Mouse (Mus musculus): Measurements from ENCODE around the gene Olfr54. TPM values are rescaled to one million over a fixed set of nuclear protein-coding genes. Genes with fewer than 3 reads are reported as not detected.
A peak's percentile ranks its signal among the peaks of the same experiment; 100 is the strongest.
"Not testable (repeated sequence)": the region's sequence is repeated elsewhere in the genome, so short reads cannot be mapped to it uniquely, and the experiment has no call there.

The Olfr54 gene
- polyA plus RNA-seq, 1 experiment from 2014 or later, result not detected

DNA sequence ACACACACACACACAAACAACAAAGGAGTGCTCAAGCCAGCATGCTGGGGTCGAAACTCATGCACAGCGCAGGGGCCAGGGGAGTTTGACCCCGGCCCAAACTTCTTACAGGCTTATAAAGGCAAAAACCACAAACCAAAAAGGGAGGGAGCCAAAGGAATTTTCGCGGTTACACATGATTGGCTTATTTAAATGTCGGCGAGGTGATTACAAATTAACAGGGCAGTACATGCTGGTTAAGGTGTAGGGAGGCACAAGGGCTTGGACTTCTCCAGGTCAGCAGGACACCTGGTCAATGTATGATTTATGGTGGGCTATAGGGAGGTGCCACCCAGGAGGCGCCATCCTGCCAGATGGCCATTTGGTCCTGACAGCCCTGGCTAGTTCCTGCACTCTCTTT lies 15.3 kb downstream of the Olfr54 start:
- H3K9ac ChIP-seq (ENCODE audit: low read length); H3K27me3 ChIP-seq (replicated peaks; ENCODE audit: control insufficient read depth, insufficient read depth, low read length); H3K4me3 ChIP-seq (ENCODE audit: low read depth, low read length); H3K27ac ChIP-seq (ENCODE audit: low read depth, low read length); ATAC-seq; H3K4me1 ChIP-seq (ENCODE audit: control insufficient read depth, insufficient read depth, low read length); H3K9me3 ChIP-seq (replicated peaks; ENCODE audit: control insufficient read depth, low read length); H3K36me3 ChIP-seq (ENCODE audit: control insufficient read depth, insufficient read depth, low read length); H3K4me2 ChIP-seq (ENCODE audit: low read length); DNase-seq (ENCODE audit: low spot score): not testable (repeated sequence)
- WGBS, result 78% methylated on average over 8 of the region's 8 CpGs

DNA sequence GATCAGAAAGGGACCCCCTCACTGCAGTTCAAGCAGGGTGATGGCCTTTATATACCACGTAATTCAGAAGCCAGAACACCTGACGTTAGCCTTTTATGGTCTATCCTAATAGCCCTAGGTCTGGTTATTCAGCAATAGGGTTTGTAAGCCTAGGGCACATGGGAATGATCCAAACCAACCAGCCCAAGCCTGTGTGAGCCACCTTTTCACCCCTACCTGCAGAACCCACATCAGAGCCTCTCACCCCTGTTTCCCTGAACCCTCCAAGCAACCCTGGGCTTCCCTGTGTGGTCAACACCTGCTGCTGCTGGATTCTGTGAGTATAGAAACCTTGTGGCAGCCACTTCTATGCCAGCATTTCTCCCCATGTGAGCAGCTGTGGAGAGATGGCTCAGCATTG lies 16.2 kb downstream of the Olfr54 start:
- H3K4me2 ChIP-seq (ENCODE audit: low read length), result no peak overlapping the region
- no peaks in the 10 kb centered on the region for H3K27me3 ChIP-seq (replicated peaks; ENCODE audit: control insufficient read depth, insufficient read depth, low read length)
- DNase-seq (ENCODE audit: low spot score), result no peak
- no peak overlapping the region for H3K4me3 ChIP-seq (ENCODE audit: low read depth, low read length)
- no peak for ATAC-seq
- no peak overlapping the region for H3K9ac ChIP-seq (ENCODE audit: low read length)
- H3K36me3 ChIP-seq (ENCODE audit: control insufficient read depth, insufficient read depth, low read length), result no peaks in the 10 kb centered on the region
- H3K4me1 ChIP-seq (ENCODE audit: control insufficient read depth, insufficient read depth, low read length), result no peaks in the 10 kb centered on the region
- H3K27ac ChIP-seq (ENCODE audit: low read depth, low read length), result no peak overlapping the region
- 75% methylated on average over 2 of the region's 2 CpGs for WGBS
- H3K9me3 ChIP-seq (replicated peaks; ENCODE audit: control insufficient read depth, low read length), result no peaks in the 10 kb centered on the region

DNA sequence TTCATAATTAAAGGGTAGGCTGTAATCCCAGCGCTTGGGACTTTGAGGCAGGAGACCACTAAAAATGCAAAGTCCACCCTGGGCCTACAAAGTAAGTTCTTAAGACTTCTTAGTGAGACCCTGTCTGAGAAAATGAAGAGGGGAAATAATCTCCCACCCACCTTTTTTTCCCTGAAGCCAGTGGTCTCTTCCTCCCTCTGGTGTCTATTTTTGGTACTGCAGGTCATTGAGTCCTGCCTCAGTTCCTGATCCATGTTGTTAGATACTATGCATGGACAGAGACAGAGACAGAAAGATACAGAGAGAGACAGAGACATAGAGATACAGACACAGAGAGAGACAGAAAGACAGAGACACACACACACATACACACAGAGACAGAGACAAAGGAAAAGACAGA lies 18.8 kb downstream of the Olfr54 start:
- Histone ChIP-seq H3K9me3 (replicated peaks; ENCODE audit: control insufficient read depth, low read length) (no peaks in the 10 kb centered on the region), H3K9ac (ENCODE audit: low read length) (no peak overlapping the region), H3K4me3 (ENCODE audit: low read depth, low read length) (no peak overlapping the region), H3K4me1 (ENCODE audit: control insufficient read depth, insufficient read depth, low read length) (no peaks in the 10 kb centered on the region), H3K27ac (ENCODE audit: low read depth, low read length) (no peak overlapping the region), H3K4me2 (ENCODE audit: low read length) (no peak overlapping the region), H3K27me3 (replicated peaks; ENCODE audit: control insufficient read depth, insufficient read depth, low read length) (no peaks in the 10 kb centered on the region), H3K36me3 (ENCODE audit: control insufficient read depth, insufficient read depth, low read length) (no peaks in the 10 kb centered on the region)
- peak; percentile 70 for DNase-seq (ENCODE audit: low spot score)
- 7% methylated on average over 1 of the region's 1 CpGs for WGBS
- no peak for ATAC-seq

DNA sequence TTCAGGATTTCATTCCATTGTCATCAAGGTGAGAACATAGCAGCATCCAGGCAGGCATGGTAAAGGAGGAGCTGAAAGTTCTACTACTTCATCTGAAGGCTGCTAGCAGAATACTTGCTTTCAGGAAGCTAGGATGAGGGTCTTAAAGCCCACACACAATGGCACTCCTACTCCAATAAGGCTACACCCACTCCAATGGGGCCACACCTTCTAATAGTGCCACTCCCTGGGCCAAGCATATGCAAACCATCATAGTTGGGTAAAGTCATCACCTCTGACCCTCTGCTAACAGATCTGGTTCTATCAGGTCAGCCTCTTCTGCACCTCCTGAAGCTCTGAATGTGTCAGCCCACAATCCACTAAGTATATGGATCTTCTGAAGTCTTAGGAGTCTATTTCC lies 20.1 kb downstream of the Olfr54 start:
- DNase-seq (ENCODE audit: low spot score), result not testable (repeated sequence)

DNA sequence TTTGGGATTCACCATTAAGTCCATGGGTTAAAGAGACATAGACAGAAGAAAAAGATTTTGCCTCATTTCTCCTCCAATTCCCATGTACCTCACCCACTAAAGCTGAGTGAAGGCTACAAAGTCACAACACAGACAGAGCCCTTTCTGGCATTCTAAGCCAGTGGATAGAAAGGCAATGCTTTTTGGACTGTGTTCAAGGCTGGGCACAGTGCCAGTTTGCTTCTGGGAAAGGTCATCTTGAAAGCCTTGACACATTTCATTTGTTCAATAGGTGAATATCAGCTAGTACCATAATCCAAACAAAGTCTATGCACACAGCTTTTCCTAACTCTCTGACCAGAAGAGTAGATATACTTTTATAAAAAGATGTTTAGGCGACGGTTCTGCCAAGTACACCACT lies 21.9 kb downstream of the Olfr54 start:
- WGBS, result 95% methylated on average over 2 of the region's 2 CpGs
- DNase-seq (ENCODE audit: low spot score), result no peak
- Histone ChIP-seq H3K9me3 (replicated peaks; ENCODE audit: control insufficient read depth, low read length) (no peaks in the 10 kb centered on the region), H3K36me3 (ENCODE audit: control insufficient read depth, insufficient read depth, low read length) (no peaks in the 10 kb centered on the region), H3K4me2 (ENCODE audit: low read length) (no peak overlapping the region), H3K9ac (ENCODE audit: low read length) (no peak overlapping the region), H3K4me1 (ENCODE audit: control insufficient read depth, insufficient read depth, low read length) (no peaks in the 10 kb centered on the region), H3K4me3 (ENCODE audit: low read depth, low read length) (no peak overlapping the region), H3K27ac (ENCODE audit: low read depth, low read length) (no peak overlapping the region), H3K27me3 (replicated peaks; ENCODE audit: control insufficient read depth, insufficient read depth, low read length) (no peaks in the 10 kb centered on the region)
- ATAC-seq, result no peak

More for the DNA sequence above, 20.1 kb downstream of the Olfr54 start:
- not testable (repeated sequence) for H3K4me1 ChIP-seq (ENCODE audit: control insufficient read depth, insufficient read depth, low read length); H3K27me3 ChIP-seq (replicated peaks; ENCODE audit: control insufficient read depth, insufficient read depth, low read length); H3K4me3 ChIP-seq (ENCODE audit: low read depth, low read length); H3K4me2 ChIP-seq (ENCODE audit: low read length); H3K9me3 ChIP-seq (replicated peaks; ENCODE audit: control insufficient read depth, low read length); H3K36me3 ChIP-seq (ENCODE audit: control insufficient read depth, insufficient read depth, low read length); ATAC-seq; H3K27ac ChIP-seq (ENCODE audit: low read depth, low read length); H3K9ac ChIP-seq (ENCODE audit: low read length)

DNA sequence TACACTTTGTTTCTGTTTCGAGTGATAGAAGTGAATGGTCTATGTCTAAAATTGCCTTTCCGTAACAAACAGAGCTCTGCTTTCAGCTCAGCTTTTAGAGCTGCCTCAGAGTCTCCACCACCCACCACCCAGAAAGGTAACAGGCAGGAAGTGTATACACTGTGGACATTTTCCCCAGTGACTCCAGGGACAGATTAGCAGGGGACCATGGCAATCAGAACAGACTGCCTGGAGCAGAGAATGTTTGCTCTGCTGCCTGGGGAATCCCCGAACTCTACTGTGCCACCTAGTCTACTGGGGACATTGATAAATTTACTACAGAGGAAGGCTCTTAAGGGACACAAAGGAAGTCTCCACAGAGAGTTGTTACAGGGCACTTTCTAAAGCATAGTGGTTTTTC lies 30.7 kb downstream of the Olfr54 start:
- not testable (repeated sequence) for DNase-seq (ENCODE audit: low spot score); H3K9ac ChIP-seq (ENCODE audit: low read length); H3K27me3 ChIP-seq (replicated peaks; ENCODE audit: control insufficient read depth, insufficient read depth, low read length); ATAC-seq; H3K36me3 ChIP-seq (ENCODE audit: control insufficient read depth, insufficient read depth, low read length); H3K9me3 ChIP-seq (replicated peaks; ENCODE audit: control insufficient read depth, low read length); H3K27ac ChIP-seq (ENCODE audit: low read depth, low read length); H3K4me2 ChIP-seq (ENCODE audit: low read length); H3K4me3 ChIP-seq (ENCODE audit: low read depth, low read length); H3K4me1 ChIP-seq (ENCODE audit: control insufficient read depth, insufficient read depth, low read length)
- 83% methylated on average over 3 of the region's 3 CpGs for WGBS

DNA sequence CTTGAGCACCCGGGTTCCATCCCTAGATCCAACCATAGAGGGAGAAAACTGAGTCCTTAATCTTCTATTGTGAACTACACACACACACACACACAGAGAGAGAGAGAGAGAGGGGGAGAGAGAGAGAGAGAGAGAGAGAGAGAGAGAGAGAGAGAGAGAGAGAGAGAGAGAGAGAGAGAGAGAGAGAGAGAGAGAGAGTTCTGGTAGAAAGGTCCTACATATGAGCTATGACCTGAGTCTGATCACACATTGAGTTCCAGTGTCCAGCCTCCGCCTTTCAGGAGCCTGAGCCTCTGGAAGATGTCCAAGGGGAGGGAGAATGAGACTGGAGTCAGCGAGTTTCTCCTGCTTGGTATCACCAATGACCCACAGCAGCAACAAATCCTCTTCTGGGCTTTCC lies 33.8 kb downstream of the Olfr54 start, which contains the start of gene Olfr1375:
Gene Olfr1375, plus strand, starts transcription at position 301 of the 400 bp plus-strand sequence.
- not testable (repeated sequence) for DNase-seq (ENCODE audit: low spot score); H3K4me2 ChIP-seq (ENCODE audit: low read length); H3K9ac ChIP-seq (ENCODE audit: low read length); H3K9me3 ChIP-seq (replicated peaks; ENCODE audit: control insufficient read depth, low read length); H3K4me3 ChIP-seq (ENCODE audit: low read depth, low read length); H3K4me1 ChIP-seq (ENCODE audit: control insufficient read depth, insufficient read depth, low read length); ATAC-seq; H3K27ac ChIP-seq (ENCODE audit: low read depth, low read length); H3K36me3 ChIP-seq (ENCODE audit: control insufficient read depth, insufficient read depth, low read length); H3K27me3 ChIP-seq (replicated peaks; ENCODE audit: control insufficient read depth, insufficient read depth, low read length)
- WGBS, result 74% methylated on average over 3 of the region's 3 CpGs

DNA sequence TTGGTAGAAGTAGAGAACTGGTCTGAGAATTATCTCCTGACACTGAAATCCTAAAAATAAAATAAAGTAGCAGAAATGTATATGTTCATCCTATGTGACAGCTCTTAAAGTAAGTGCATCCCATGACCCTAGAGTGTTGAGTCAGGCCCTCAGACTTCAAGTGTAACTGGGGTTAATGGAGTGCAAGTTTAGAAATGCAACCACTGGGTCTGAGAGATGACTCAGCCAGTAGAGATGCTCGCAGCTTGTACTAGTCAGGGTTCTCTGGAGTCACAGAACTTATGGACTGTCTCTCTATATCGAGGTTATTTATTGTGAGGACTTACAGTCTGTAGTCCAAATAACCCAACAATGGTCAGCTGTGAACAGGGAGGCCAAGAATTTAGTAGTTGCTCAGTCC lies 37.6 kb downstream of the Olfr54 start:
- Histone ChIP-seq H3K4me3 (ENCODE audit: low read depth, low read length) (no peak overlapping the region), H3K36me3 (ENCODE audit: control insufficient read depth, insufficient read depth, low read length) (no peaks in the 10 kb centered on the region), H3K27me3 (replicated peaks; ENCODE audit: control insufficient read depth, insufficient read depth, low read length) (no peaks in the 10 kb centered on the region), H3K9me3 (replicated peaks; ENCODE audit: control insufficient read depth, low read length) (no peaks in the 10 kb centered on the region), H3K27ac (ENCODE audit: low read depth, low read length) (no peak overlapping the region), H3K4me2 (ENCODE audit: low read length) (no peak overlapping the region), H3K4me1 (ENCODE audit: control insufficient read depth, insufficient read depth, low read length) (no peaks in the 10 kb centered on the region), H3K9ac (ENCODE audit: low read length) (no peak overlapping the region)
- ATAC-seq, result no peak
- DNase-seq (ENCODE audit: low spot score), result no peak
- WGBS, result 61% methylated on average over 2 of the region's 2 CpGs

DNA sequence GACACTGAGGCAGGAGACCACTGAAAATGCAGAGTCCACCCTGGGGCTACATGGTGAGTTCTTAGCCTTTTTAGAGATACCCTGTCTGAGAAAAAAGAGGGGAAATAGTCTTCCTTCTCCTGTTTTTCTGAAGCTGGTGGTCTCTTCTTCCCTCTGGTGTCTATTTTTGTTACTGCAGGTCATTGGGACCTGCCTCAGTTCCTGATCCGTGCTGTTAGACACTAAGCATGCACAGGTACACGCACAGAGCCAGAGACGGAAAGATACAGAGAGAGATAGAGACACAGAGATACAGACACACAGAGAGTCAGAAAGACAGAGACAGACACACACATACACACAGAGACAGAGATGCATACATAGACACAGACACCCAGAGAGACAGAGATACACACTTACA lies 39.2 kb downstream of the Olfr54 start:
- ATAC-seq (no peak), DNase-seq (ENCODE audit: low spot score) (peak; percentile 37)
- Histone ChIP-seq H3K4me2 (ENCODE audit: low read length) (no peak overlapping the region), H3K27ac (ENCODE audit: low read depth, low read length) (no peak overlapping the region), H3K4me3 (ENCODE audit: low read depth, low read length) (no peak overlapping the region), H3K36me3 (ENCODE audit: control insufficient read depth, insufficient read depth, low read length) (no peaks in the 10 kb centered on the region), H3K9ac (ENCODE audit: low read length) (no peak overlapping the region), H3K27me3 (replicated peaks; ENCODE audit: control insufficient read depth, insufficient read depth, low read length) (no peaks in the 10 kb centered on the region), H3K9me3 (replicated peaks; ENCODE audit: control insufficient read depth, low read length) (no peaks in the 10 kb centered on the region), H3K4me1 (ENCODE audit: control insufficient read depth, insufficient read depth, low read length) (no peaks in the 10 kb centered on the region)
- 54% methylated on average over 3 of the region's 3 CpGs for WGBS
